Mouse (Mus musculus) ES-E14 (cell line): Measurements from ENCODE around the gene Tent4a. TPM values are rescaled to one million over a fixed set of nuclear protein-coding genes. Genes with fewer than 3 reads are reported as not detected.

Experiments
- DNase-seq: peaks from one replicate; pipeline ENCODE4 v3.0.0-alpha.2; 2013; ENCODE audit warnings: low read depth, low spot score
- H3K27ac ChIP-seq: 2 replicates; pipeline ENCODE4 v1.5.1; 2012; ENCODE audit warnings: low read depth, mild to moderate bottlenecking, low read length, moderate library complexity, mixed read lengths; ENCODE audit not compliant: poor library complexity, insufficient read depth, severe bottlenecking
- H3K36me3 ChIP-seq: 2 replicates; pipeline ENCODE4 v1.6.1; 2012; ENCODE audit warnings: mild to moderate bottlenecking, low read length, moderate library complexity, mixed read lengths; ENCODE audit not compliant: control insufficient read depth, poor library complexity, insufficient read depth, severe bottlenecking
- H3K4me1 ChIP-seq, 2 experiments: fragments of 150-350 bp in 1 of 2; sonication (generic) in 1 of 2; 2 replicates each; pipeline ENCODE4 v1.6.1; 2012; ENCODE audit warnings: low read length in 2 of 2, mild to moderate bottlenecking in 1 of 2, mixed read lengths in 1 of 2; ENCODE audit not compliant: control insufficient read depth in 2 of 2, insufficient read depth in 2 of 2, poor library complexity in 1 of 2
- H3K4me3 ChIP-seq, 2 experiments: fragments of 150-350 bp in 1 of 2; sonication (generic) in 1 of 2; 2 replicates each; pipeline ENCODE4 v1.5.1; 2012; ENCODE audit warnings: low read length in 2 of 2, low read depth in 1 of 2, mild to moderate bottlenecking in 1 of 2, mixed read lengths in 1 of 2; ENCODE audit not compliant: insufficient read depth in 1 of 2, poor library complexity in 1 of 2, severe bottlenecking in 1 of 2
- H3K9ac ChIP-seq: 2 replicates; pipeline ENCODE4 v1.6.1; 2012; ENCODE audit warnings: low read depth, mild to moderate bottlenecking, low read length, mixed read lengths; ENCODE audit not compliant: poor library complexity, insufficient read depth, severe bottlenecking
- H3K9me3 ChIP-seq: fragments of 150-350 bp; sonication (generic); 2 replicates; pipeline ENCODE4 v1.6.1; 2012; ENCODE audit warnings: low read depth, mild to moderate bottlenecking, low read length; ENCODE audit not compliant: control insufficient read depth, insufficient read depth
- CHD2 ChIP-seq: IDR thresholded peaks from 2 replicates; pipeline ENCODE4 v1.6.1; 2014; ENCODE audit warnings: mild to moderate bottlenecking, low read depth, low read length, inconsistent platforms
- HCFC1 ChIP-seq: IDR thresholded peaks from 2 replicates; pipeline ENCODE4 v1.6.1; 2012; ENCODE audit warnings: low read length, inconsistent platforms, borderline replicate concordance; ENCODE audit not compliant: insufficient read depth
- MAFK ChIP-seq: IDR thresholded peaks from 2 replicates; pipeline ENCODE4 v1.6.1; 2014; ENCODE audit warnings: mild to moderate bottlenecking, low read depth, low read length, inconsistent platforms; ENCODE audit not compliant: insufficient read depth
- ZC3H11A ChIP-seq: IDR thresholded peaks from 2 replicates; pipeline ENCODE4 v1.6.1; 2012; ENCODE audit warnings: low read depth, mild to moderate bottlenecking, inconsistent platforms, low read length, borderline replicate concordance
- ZNF384 ChIP-seq: IDR thresholded peaks from 2 replicates; pipeline ENCODE4 v1.6.1; 2012; ENCODE audit warnings: low read depth, low read length, inconsistent platforms
- in situ Hi-C, 2 experiments: fragments of 600-800 bp; cut with MboI; formaldehyde crosslinking; loops; one replicate each; pipeline ENCODE4 v1.15.1; 2025; ENCODE audit warnings: low sequenced_read_pairs in 2 of 2, inconsistent platforms in 1 of 2; ENCODE audit not compliant: unreplicated experiment in 2 of 2
- total RNA-seq: library from RNA; depleted of rRNA; stranded (reverse); fragments of 300-350 nt; gene quantifications from 2 replicates; pipeline ENCODE4 v1.2.3, GENCODE M21; 2012

Tent4a gene
- total RNA-seq, 1 experiment, result 20.0 TPM

- Histone ChIP-seq H3K36me3 (peaks cover 5% of the 10 kb centered on the region; the same call in 1 of the 2 replicates), H3K9me3 (no peaks in the 10 kb centered on the region), H3K4me3 (no peak overlapping the region), H3K27ac (no peak overlapping the region), H3K9ac (no peak overlapping the region), H3K4me1 (peaks cover 5 to 11% of the 10 kb centered on the region in 2 experiments; a peak in 2 of 4 replicates)
- TF ChIP-seq ZNF384 (no peak), HCFC1 (no peak), CHD2 (no peak), MAFK (no peak), ZC3H11A (no peak)
- DNase-seq, result no peak
- in situ Hi-C loops, result no loop called here
Observed at GRCm38 (mm10) chr13:69530156-69530555, 4.3 kb downstream of the Tent4a start.

- Histone ChIP-seq H3K4me3 (no peak overlapping the region), H3K9me3 (no peaks in the 10 kb centered on the region), H3K9ac (no peak overlapping the region), H3K4me1 (peaks cover 6 to 11% of the 10 kb centered on the region in 2 experiments; a peak in 2 of 4 replicates), H3K36me3 (peaks cover 5% of the 10 kb centered on the region; the same call in 1 of the 2 replicates), H3K27ac (no peak overlapping the region)
- TF ChIP-seq ZNF384 (no peak), CHD2 (no peak), MAFK (no peak), ZC3H11A (no peak), HCFC1 (no peak)
- DNase-seq, result no peak
- in situ Hi-C loops, result no loop called here
Observed at GRCm38 (mm10) chr13:69528531-69528930, 5.9 kb downstream of the Tent4a start.

GRCm38 (mm10) chr13:69525867-69526266, 8.6 kb downstream of the Tent4a start:
- no peak overlapping the region for H3K27ac ChIP-seq
- H3K9ac ChIP-seq, result no peak overlapping the region
- peaks cover 4 to 5% of the 10 kb centered on the region in 2 experiments; a peak in 1 of 4 replicates for H3K4me1 ChIP-seq

GRCm38 (mm10) chr13:69524158-69524530, 10.3 kb downstream of the Tent4a start:
- Histone ChIP-seq H3K27ac (no peak overlapping the region), H3K9me3 (no peaks in the 10 kb centered on the region), H3K4me3 (no peak overlapping the region), H3K36me3 (no peaks in the 10 kb centered on the region; the same call in 1 of the 2 replicates), H3K4me1 (peaks cover 4 to 7% of the 10 kb centered on the region in 2 experiments; a peak in 1 of 4 replicates), H3K9ac (no peak overlapping the region)
- in situ Hi-C loops, result no loop called here
- TF ChIP-seq ZNF384 (no peak), MAFK (no peak), HCFC1 (no peak), ZC3H11A (no peak), CHD2 (no peak)
- DNase-seq, result no peak

More at GRCm38 (mm10) chr13:69525867-69526266, 8.6 kb downstream of the Tent4a start:
- no peak overlapping the region for H3K4me3 ChIP-seq
- DNase-seq, result no peak
- TF ChIP-seq CHD2 (no peak), ZNF384 (no peak), ZC3H11A (no peak), MAFK (no peak), HCFC1 (no peak)
- in situ Hi-C loops, result no loop called here
- peaks cover 5% of the 10 kb centered on the region; the same call in 1 of the 2 replicates for H3K36me3 ChIP-seq
- H3K9me3 ChIP-seq, result no peaks in the 10 kb centered on the region
